Mouse (Mus musculus) midbrain, embryonic 12.5 days (tissue): ENCODE measurements around the gene Lmbr1. TPM values are rescaled to one million over a fixed set of nuclear protein-coding genes. Genes with fewer than 3 reads are reported as not detected.

ENCODE experiments used
- ATAC-seq: fragments of 200-750 bp; cut with Nextera tagmentation; 2 replicates; pipeline ENCODE4 v1.8.0; 2017; ENCODE audit warnings: low read depth, moderate TSS enrichment, moderate library complexity; ENCODE audit not compliant: low FRiP score
- H3K27ac ChIP-seq: fragments of 300-500 bp; sonication (generic); replicated peaks from 2 replicates; pipeline ENCODE4 v1.5.1; 2016; ENCODE audit warnings: mild to moderate bottlenecking
- H3K27me3 ChIP-seq: fragments of 300-500 bp; sonication (generic); 2 replicates; pipeline ENCODE4 v1.6.1; 2016; ENCODE audit warnings: mild to moderate bottlenecking
- H3K36me3 ChIP-seq: fragments of 300-500 bp; sonication (generic); 2 replicates; pipeline ENCODE4 v1.6.1; 2016
- H3K4me1 ChIP-seq: fragments of 300-500 bp; sonication (generic); 2 replicates; pipeline ENCODE4 v1.6.1; 2016
- H3K4me2 ChIP-seq: fragments of 300-500 bp; sonication (generic); replicated peaks from 2 replicates; pipeline ENCODE4 v1.6.1; 2016; ENCODE audit warnings: mild to moderate bottlenecking, moderate library complexity
- H3K4me3 ChIP-seq: fragments of 300-500 bp; sonication (generic); 2 replicates; pipeline ENCODE4 v1.5.1; 2016; ENCODE audit warnings: mild to moderate bottlenecking
- H3K9ac ChIP-seq: fragments of 300-500 bp; sonication (generic); replicated peaks from 2 replicates; pipeline ENCODE4 v1.6.1; 2016; ENCODE audit warnings: mild to moderate bottlenecking, moderate library complexity
- H3K9me3 ChIP-seq: fragments of 300-500 bp; sonication (generic); 2 replicates; pipeline ENCODE4 v1.6.1; 2016; ENCODE audit warnings: mild to moderate bottlenecking
- WGBS: fragments of 180-500 bp; shearing (Covaris S2); methylation state at CpG from one replicate; pipeline ENCODE4 v1.1.7; 2016; 5-methylcytosine and 5-hydroxymethylcytosine counted together
- polyA plus RNA-seq: library from polyadenylated mRNA; unstranded; fragments of >200 nt; fragmentation: Nextera tagmentation; extraction: Ambion mirVana; gene quantifications from 2 replicates; pipeline ENCODE4 v1.2.1, GENCODE M21; 2016

The Lmbr1 gene
- polyA plus RNA-seq, 1 experiment from 2014 or later: 17.0 TPM

DNA sequence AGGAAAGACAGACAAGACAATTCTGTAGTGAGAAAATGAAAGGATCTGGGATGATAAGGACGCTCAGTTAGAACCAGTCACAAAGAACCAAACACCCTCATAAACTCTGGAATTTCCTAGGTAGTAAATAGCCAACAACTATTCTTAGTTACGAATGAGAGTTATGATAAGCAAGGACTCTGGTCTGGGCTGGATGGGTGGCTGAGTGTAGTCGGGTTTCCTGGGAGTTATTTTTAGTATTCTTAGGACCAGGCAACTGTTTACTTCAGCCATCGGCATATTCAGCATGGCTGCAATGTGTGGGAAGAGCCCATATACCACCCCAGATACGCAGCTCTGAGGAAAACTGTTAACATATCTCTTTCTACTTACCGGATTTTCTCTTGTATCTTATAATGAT lies 14.7 kb downstream of the Lmbr1 start:
- Histone ChIP-seq H3K4me1 (no peaks in the 10 kb centered on the region), H3K9me3 (no peaks in the 10 kb centered on the region), H3K9ac (no peak overlapping the region), H3K27ac (no peak overlapping the region), H3K4me3 (no peak overlapping the region), H3K27me3 (no peaks in the 10 kb centered on the region), H3K4me2 (no peak overlapping the region), H3K36me3 (peaks cover 34% of the 10 kb centered on the region)
- WGBS: 89% methylated on average over 6 of the region's 6 CpGs
- ATAC-seq: no peak

- H3K4me1 ChIP-seq: no peaks in the 10 kb centered on the region
- ATAC-seq: no peak
- no peak overlapping the region for H3K4me2 ChIP-seq
- H3K27ac ChIP-seq: no peak overlapping the region
- H3K27me3 ChIP-seq: no peaks in the 10 kb centered on the region
- H3K4me3 ChIP-seq: no peak overlapping the region
- H3K9me3 ChIP-seq: no peaks in the 10 kb centered on the region
- WGBS: 48% methylated on average over 5 of the region's 5 CpGs
- H3K36me3 ChIP-seq: no peaks in the 10 kb centered on the region
- H3K9ac ChIP-seq: no peak overlapping the region
Observed at GRCm38 (mm10) chr5:29335836-29336235, 42.4 kb downstream of the Lmbr1 start.

GRCm38 (mm10) chr5:29322503-29322902 lies 55.7 kb downstream of the Lmbr1 start:
- no peak for ATAC-seq
- Histone ChIP-seq H3K27me3 (no peaks in the 10 kb centered on the region), H3K4me1 (no peaks in the 10 kb centered on the region), H3K4me3 (no peak overlapping the region), H3K27ac (no peak overlapping the region), H3K36me3 (no peaks in the 10 kb centered on the region), H3K9ac (no peak overlapping the region), H3K9me3 (no peaks in the 10 kb centered on the region), H3K4me2 (no peak overlapping the region)
- WGBS: 96% methylated on average over 2 of the region's 2 CpGs

DNA sequence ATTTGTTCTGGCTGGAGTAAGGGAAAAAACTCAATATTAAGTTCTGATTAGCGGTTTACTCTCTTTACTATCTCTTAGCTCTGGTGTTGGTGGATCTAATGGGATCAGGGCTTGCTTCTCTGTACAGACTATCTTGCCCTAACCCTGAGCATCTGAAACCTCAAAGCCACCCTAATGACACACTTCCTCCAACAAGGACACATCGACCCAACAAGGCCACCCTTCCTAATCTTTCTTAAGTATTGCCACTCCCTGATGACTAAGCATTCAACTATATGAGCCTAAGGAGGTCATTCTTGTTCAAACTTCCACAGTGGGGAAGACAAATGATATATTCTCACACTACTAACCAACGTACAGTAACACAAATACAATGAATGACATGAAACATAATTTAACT lies 69.0 kb downstream of the Lmbr1 start:
- no peak overlapping the region for H3K4me3 ChIP-seq
- 89% methylated on average over 3 of the region's 3 CpGs for WGBS

GRCm38 (mm10) chr5:29293194-29293593 lies 85.0 kb downstream of the Lmbr1 start:
- no peaks in the 10 kb centered on the region for H3K9me3 ChIP-seq
- no peak overlapping the region for H3K9ac ChIP-seq
- no peaks in the 10 kb centered on the region for H3K4me1 ChIP-seq
- no peak overlapping the region for H3K4me2 ChIP-seq
- 17% methylated on average over 2 of the region's 2 CpGs for WGBS
- H3K27ac ChIP-seq: no peak overlapping the region
- H3K27me3 ChIP-seq: no peaks in the 10 kb centered on the region
- H3K4me3 ChIP-seq: no peak overlapping the region
- H3K36me3 ChIP-seq: no peaks in the 10 kb centered on the region
- no peak for ATAC-seq

More for the DNA sequence above, 69.0 kb downstream of the Lmbr1 start:
- H3K4me1 ChIP-seq: no peaks in the 10 kb centered on the region
- H3K4me2 ChIP-seq: no peak overlapping the region
- H3K9me3 ChIP-seq: no peaks in the 10 kb centered on the region
- H3K9ac ChIP-seq: no peak overlapping the region
- no peaks in the 10 kb centered on the region for H3K27me3 ChIP-seq
- H3K27ac ChIP-seq: no peak overlapping the region
- no peak for ATAC-seq
- H3K36me3 ChIP-seq: peaks cover 4% of the 10 kb centered on the region; the same call in 1 of the 2 replicates

GRCm38 (mm10) chr5:29290110-29290509 lies 88.1 kb downstream of the Lmbr1 start:
- no peaks in the 10 kb centered on the region for H3K36me3 ChIP-seq
- no peaks in the 10 kb centered on the region for H3K27me3 ChIP-seq
- no peak overlapping the region for H3K4me2 ChIP-seq
- 89% methylated on average over 3 of the region's 3 CpGs for WGBS
- no peak overlapping the region for H3K9ac ChIP-seq
- ATAC-seq: no peak
- no peak overlapping the region for H3K4me3 ChIP-seq
- H3K4me1 ChIP-seq: no peaks in the 10 kb centered on the region
- no peaks in the 10 kb centered on the region for H3K9me3 ChIP-seq
- H3K27ac ChIP-seq: no peak overlapping the region

- H3K4me1 ChIP-seq: no peaks in the 10 kb centered on the region
- no peak overlapping the region for H3K27ac ChIP-seq
- ATAC-seq: no peak
- H3K4me2 ChIP-seq: no peak overlapping the region
- no peaks in the 10 kb centered on the region for H3K27me3 ChIP-seq
- H3K9me3 ChIP-seq: no peaks in the 10 kb centered on the region
- H3K36me3 ChIP-seq: no peaks in the 10 kb centered on the region
- no peak overlapping the region for H3K4me3 ChIP-seq
- WGBS: 87% methylated on average over 6 of the region's 6 CpGs
- H3K9ac ChIP-seq: no peak overlapping the region
Observed at GRCm38 (mm10) chr5:29289703-29290102, 88.5 kb downstream of the Lmbr1 start.

- WGBS: 88% methylated on average over 3 of the region's 3 CpGs
- Histone ChIP-seq H3K9me3 (no peaks in the 10 kb centered on the region), H3K27ac (no peak overlapping the region), H3K27me3 (no peaks in the 10 kb centered on the region), H3K9ac (no peak overlapping the region), H3K36me3 (no peaks in the 10 kb centered on the region), H3K4me3 (no peak overlapping the region), H3K4me2 (no peak overlapping the region), H3K4me1 (peaks cover 3% of the 10 kb centered on the region; the same call in 1 of the 2 replicates)
- ATAC-seq: no peak
Observed at GRCm38 (mm10) chr5:29281081-29281480, 97.1 kb downstream of the Lmbr1 start.

- Histone ChIP-seq H3K9me3 (no peaks in the 10 kb centered on the region), H3K4me3 (no peak overlapping the region), H3K4me1 (peaks cover 3% of the 10 kb centered on the region; the same call in 1 of the 2 replicates), H3K27me3 (no peaks in the 10 kb centered on the region), H3K4me2 (no peak overlapping the region), H3K36me3 (no peaks in the 10 kb centered on the region), H3K27ac (no peak overlapping the region), H3K9ac (no peak overlapping the region)
- no peak for ATAC-seq
Observed at GRCm38 (mm10) chr5:29274746-29275145, 103.4 kb downstream of the Lmbr1 start.

DNA sequence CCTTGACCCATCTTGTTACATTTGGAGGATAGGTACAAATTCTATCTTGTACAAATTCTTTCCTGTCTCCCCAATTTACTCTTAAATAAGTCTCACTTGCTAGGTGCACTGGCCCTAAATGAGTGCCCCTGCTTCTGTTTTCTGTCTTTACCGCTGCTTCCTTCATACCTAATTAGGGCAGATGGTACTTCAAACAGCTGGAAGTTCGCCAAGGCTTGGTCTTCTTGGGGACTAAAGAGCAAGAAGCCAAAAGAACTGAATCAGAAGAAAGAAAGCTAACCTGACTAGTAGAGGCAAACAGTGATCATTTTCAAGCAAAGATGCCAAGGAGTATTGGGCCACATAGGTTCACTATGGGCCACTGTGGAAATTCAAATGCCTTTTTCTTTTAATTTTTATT lies 104.8 kb downstream of the Lmbr1 start:
- Histone ChIP-seq H3K9ac (no peak overlapping the region), H3K4me3 (no peak overlapping the region), H3K4me1 (peaks cover 3% of the 10 kb centered on the region; the same call in 1 of the 2 replicates), H3K9me3 (no peaks in the 10 kb centered on the region), H3K36me3 (no peaks in the 10 kb centered on the region), H3K4me2 (no peak overlapping the region), H3K27ac (no peak overlapping the region), H3K27me3 (no peaks in the 10 kb centered on the region)
- 77% methylated on average over 2 of the region's 2 CpGs for WGBS
- ATAC-seq: no peak

GRCm38 (mm10) chr5:29270879-29271278 lies 107.3 kb downstream of the Lmbr1 start:
- Histone ChIP-seq H3K4me3 (no peak overlapping the region), H3K36me3 (no peaks in the 10 kb centered on the region), H3K4me1 (no peaks in the 10 kb centered on the region), H3K4me2 (no peak overlapping the region), H3K27ac (no peak overlapping the region), H3K9ac (no peak overlapping the region), H3K27me3 (no peaks in the 10 kb centered on the region), H3K9me3 (no peaks in the 10 kb centered on the region)
- ATAC-seq: no peak
- 56% methylated on average over 4 of the region's 4 CpGs for WGBS

DNA sequence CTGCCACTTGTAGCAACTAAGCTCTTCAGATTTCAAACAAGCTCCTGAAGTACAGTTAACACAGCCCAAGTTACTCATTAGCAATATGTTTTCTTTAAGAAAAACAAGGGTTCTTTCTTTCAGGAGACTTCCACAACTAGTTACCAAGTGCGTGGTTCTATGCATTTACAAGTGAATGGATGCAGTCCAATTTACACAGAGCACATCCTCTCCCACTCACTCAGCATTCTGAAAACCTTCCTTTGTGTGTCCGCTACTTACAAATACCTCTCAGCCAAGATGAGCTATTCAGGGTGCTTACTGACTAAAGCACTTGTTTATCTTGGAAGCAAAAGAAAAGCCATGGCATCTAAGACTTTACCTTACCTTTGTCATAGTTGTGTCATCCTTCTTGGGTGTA lies 124.3 kb downstream of the Lmbr1 start:
- H3K4me1 ChIP-seq: peaks cover 16% of the 10 kb centered on the region
- H3K9ac ChIP-seq: no peak overlapping the region
- H3K27me3 ChIP-seq: peaks cover 4% of the 10 kb centered on the region; the same call in 1 of the 2 replicates
- no peaks in the 10 kb centered on the region for H3K9me3 ChIP-seq
- no peaks in the 10 kb centered on the region for H3K36me3 ChIP-seq
- no peak overlapping the region for H3K4me2 ChIP-seq
- 17% methylated on average over 2 of the region's 2 CpGs for WGBS
- ATAC-seq: no peak
- H3K4me3 ChIP-seq: no peak overlapping the region
- no peak overlapping the region for H3K27ac ChIP-seq

DNA sequence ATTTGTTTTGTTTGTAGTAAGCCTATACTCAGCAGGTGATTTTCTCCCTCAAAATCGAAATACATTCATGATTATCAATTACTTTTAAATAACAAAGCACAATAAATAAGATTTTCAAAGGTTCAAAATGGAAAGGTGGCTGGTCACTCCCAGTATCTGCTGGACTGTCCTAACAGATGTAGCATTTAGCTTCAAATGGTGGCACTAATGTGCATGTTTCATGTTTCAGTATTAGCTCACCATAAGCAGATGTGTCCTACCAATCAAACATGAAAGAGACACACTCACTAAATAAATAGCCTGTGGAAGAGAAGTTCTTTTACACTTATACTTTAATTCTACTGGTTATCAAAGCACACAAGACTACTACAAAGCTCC lies 126.7 kb downstream of the Lmbr1 start:
- 34% methylated on average over 1 of the region's 1 CpGs for WGBS
- peak overlapping the region; percentile 43 for H3K27ac ChIP-seq

More for the DNA sequence above, 126.7 kb downstream of the Lmbr1 start:
- Histone ChIP-seq H3K4me2 (no peak overlapping the region), H3K4me3 (no peak overlapping the region), H3K9ac (no peak overlapping the region), H3K36me3 (no peaks in the 10 kb centered on the region), H3K4me1 (peaks cover 16% of the 10 kb centered on the region), H3K27me3 (peaks cover 4% of the 10 kb centered on the region; the same call in 1 of the 2 replicates), H3K9me3 (no peaks in the 10 kb centered on the region)
- ATAC-seq: no peak
